Mouse (Mus musculus) bone marrow macrophage, adult 2 months (primary cell): ENCODE measurements around the gene Ppif. TPM values are rescaled to one million over a fixed set of nuclear protein-coding genes. Genes with fewer than 3 reads are reported as not detected.

ENCODE experiments used
- H3K27ac ChIP-seq: 2 replicates; pipeline ENCODE4 v1.5.1; 2012; ENCODE audit warnings: low read depth, low read length; ENCODE audit not compliant: insufficient read depth
- H3K4me1 ChIP-seq: 2 replicates; pipeline ENCODE4 v1.6.1; 2012; ENCODE audit warnings: low read length; ENCODE audit not compliant: control insufficient read depth, insufficient read depth
- H3K4me3 ChIP-seq: 2 replicates; pipeline ENCODE4 v1.5.1; 2012; ENCODE audit warnings: mild to moderate bottlenecking, low read length, moderate library complexity; ENCODE audit not compliant: insufficient read depth
- CTCF ChIP-seq: IDR thresholded peaks from 2 replicates; pipeline ENCODE4 v1.5.1; 2012; ENCODE audit warnings: low read depth, mild to moderate bottlenecking, low read length, moderate library complexity
- POLR2A ChIP-seq: IDR thresholded peaks from 2 replicates; pipeline ENCODE4 v1.6.1; 2012; ENCODE audit warnings: mild to moderate bottlenecking, low read depth, low read length, borderline replicate concordance
- polyA plus RNA-seq: library from polyadenylated mRNA; stranded (reverse); fragments of >200 nt; gene quantifications from 2 replicates; pipeline ENCODE4 v1.2.4, GENCODE M21; 2012; ENCODE audit not compliant: missing spikeins, insufficient read depth, insufficient read length

Gene Ppif
- 6.0 and 9.4 TPM in 2 replicates for polyA plus RNA-seq

DNA sequence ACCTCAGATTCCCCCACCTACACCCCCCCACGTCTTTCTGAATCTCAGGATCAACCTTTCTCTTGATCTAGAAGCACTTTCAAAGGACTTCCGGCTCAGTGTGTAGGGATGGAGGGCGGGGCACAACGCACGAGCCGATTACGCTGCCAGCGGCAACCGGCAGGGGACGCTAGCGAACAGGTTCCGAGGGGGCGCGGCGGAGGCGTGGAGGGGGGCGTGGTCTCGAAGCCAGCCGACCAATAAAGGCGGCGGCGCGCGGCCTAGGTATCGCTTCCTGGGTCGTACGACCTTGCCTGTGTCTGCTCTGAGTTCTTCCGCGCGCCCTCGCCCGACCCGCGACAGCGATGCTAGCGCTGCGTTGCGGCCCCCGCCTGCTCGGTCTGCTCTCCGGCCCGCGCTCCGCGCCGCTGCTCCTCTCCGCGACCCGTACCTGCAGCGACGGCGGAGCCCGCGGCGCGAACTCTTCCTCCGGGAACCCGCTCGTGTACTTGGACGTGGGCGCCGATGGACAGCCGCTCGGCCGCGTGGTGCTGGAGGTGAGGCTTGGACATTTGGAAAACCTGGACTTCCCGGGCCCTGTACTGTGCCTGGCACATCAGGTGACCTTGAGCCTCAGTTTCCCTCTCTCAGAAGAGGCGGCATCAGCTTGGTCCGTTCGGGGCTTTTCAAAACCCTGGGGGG, at the start of gene Ppif:
Gene Ppif (plus strand): TSS at position 267 of the 681 bp plus-strand sequence.
- no peak within 1 kb of the TSS; the same call in 1 of the 2 replicates for H3K27ac ChIP-seq
- TF ChIP-seq POLR2A (no peak), CTCF (peak; percentile 62; the same call in 1 of the 2 replicates)
- H3K4me1 ChIP-seq, result peaks cover 10% of the 10 kb centered on the region
- peak within 1 kb of the TSS; percentile 91 for H3K4me3 ChIP-seq

DNA sequence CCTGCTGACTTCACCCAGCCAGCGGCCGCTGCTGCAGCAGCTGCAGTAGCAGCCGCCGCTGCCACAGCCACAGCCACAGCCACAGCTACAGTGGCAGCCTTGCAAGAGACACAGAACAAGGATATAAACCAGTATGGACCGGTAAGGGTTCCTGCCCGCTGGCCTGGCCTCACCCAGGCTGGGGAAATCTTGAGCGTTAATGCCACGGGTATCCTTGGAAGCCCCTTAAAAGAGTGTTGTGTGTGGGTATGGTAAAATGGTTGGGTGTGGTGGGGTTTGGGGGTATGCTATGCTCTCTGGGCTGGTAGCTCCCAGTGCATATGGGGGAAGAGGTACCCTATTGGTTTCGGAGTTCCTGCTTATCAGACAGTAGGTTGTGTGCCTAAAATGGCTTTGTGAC, 48.2 kb upstream of the Ppif start:
- TF ChIP-seq POLR2A (no peak), CTCF (no peak)
- H3K4me1 ChIP-seq, result peaks cover 8% of the 10 kb centered on the region
- peak overlapping the region; percentile 13; the same call in 1 of the 2 replicates for H3K27ac ChIP-seq
- no peak overlapping the region for H3K4me3 ChIP-seq

DNA sequence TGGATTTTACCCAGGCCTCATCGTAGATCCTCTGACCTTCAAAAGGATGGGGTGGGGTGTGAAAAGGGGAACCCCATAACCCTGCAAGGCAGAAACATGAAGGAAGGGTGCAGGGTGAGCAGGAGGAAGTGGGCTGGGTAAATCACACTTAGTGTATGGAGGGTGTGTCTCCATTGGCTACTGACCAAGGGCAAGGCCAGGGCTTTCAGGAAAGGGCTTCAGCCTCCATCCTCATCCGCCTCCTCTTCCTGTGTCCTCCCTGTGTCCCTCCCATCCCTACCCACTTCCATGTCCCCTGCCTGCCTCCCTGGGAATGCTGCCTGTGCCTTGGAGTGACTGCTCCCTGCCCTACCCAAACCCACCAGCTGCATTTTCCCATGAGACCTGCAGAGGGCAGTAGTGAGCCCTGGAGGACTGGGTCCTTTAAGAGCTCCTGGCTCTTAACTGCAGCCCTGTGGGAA, 47.8 kb upstream of the Ppif start:
- Histone ChIP-seq H3K4me1 (peaks cover 7% of the 10 kb centered on the region; the same call in 1 of the 2 replicates), H3K27ac (peak overlapping the region; percentile 14; the same call in 1 of the 2 replicates), H3K4me3 (no peak overlapping the region)
- no peak for TF ChIP-seq POLR2A
- peak; percentile 98 for TF ChIP-seq CTCF

DNA sequence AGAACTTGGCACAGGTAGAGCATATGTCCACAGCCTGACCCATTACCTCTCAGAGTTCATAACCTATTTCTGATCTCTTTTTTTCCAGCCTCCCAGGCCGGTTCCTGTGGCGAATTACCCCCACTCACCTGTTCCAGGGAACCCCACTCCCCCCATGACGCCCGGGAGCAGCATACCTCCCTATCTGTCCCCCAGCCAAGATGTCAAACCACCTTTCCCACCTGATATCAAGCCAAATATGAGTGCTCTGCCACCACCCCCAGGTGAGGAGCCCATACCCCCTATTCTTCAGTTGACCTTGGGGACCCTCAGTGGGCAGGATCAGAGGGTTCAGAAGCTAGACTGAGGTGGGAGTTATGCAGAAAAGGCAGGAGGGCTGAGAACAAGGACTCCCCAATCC, 42.8 kb upstream of the Ppif start:
- no peak overlapping the region for H3K27ac ChIP-seq
- TF ChIP-seq POLR2A (no peak), CTCF (no peak)
- H3K4me1 ChIP-seq, result peaks cover 4% of the 10 kb centered on the region; the same call in 1 of the 2 replicates
- no peak overlapping the region for H3K4me3 ChIP-seq

DNA sequence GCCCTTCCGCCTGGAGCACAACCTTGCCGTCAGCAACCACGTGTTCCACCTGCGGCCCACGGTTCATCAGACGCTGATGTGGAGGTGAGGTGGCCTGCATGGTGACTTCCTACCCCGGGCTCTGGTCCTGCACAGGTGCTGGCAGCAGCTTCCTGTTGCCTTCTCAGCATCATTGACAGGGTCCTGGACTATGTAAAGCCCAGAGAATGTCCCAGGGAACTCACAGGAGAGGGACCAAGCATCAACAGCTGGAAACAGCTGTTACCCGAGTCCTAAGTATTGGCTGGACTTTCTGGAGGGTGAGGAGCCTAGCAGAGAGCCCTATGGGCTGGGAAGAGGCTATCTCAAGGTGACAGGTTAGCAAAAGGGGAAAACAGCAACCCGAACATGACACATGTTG, 42.0 kb upstream of the Ppif start:
- no peak overlapping the region for H3K27ac ChIP-seq
- no peaks in the 10 kb centered on the region for H3K4me1 ChIP-seq
- TF ChIP-seq CTCF, result 0 out of 2 replicates have a peak, but pooled peaks have one; percentile 4
- no peak for TF ChIP-seq POLR2A
- H3K4me3 ChIP-seq, result no peak overlapping the region

DNA sequence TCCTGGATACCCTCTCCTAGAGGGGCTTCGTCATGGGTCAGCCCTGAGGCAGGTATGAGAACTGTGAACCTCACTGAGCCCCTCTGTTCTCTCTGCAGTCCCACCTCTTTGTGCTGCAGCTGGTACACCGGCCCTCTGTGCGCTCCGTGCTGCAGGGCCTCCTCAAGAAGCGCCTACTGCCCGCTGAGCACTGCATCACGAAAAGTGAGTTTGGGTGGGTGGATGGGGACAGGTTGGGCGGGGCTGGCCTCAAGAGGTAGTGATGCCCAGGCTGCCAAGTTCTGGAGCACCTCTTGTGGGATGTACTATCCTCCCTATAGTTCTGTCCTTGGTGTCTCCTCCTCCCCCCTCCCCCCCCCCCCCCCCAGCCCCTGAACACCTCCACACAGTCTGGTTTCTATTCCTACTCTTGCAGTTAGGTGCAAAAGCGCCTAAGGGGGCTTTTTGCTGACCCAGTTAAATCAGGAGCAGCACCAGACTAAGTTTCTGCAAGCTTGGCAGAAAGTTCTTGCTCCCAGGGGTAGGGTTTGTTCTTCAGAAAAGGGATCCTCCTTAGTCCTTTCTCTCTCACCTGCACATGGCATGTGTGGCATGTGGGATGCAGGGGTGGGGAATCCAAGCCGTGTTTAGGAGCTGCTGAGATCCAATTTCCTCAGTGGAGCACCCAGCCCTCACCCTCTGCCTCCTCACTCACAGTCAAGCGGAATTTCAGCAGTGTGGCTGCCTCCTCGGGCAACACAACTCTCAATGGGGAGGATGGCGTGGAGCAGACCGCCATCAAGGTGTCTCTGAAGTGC, 39.4 kb upstream of the Ppif start:
- Histone ChIP-seq H3K4me1 (peaks cover 12% of the 10 kb centered on the region), H3K27ac (no peak overlapping the region), H3K4me3 (no peak overlapping the region)
- no peak for TF ChIP-seq CTCF
- TF ChIP-seq POLR2A, result no peak

DNA sequence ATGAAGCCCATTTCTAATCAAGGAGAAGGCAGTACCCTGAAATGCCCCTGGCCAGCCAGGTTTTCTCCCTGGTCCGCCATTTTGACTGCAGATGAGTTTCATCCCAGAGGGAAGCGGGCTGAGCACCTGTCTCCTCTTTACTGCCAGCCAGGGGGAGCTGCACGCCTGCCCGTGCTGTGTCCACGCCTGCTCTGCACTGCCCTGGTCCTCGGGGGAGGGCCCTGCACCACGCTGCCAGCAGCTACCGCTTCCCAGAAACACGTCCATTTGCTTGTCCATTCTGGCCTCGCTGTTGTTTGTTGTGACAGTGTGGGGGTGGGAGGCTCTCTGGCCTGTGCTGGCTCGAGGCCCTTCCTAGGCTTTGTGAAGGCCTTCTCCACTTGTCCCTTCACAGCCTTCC, 33.3 kb upstream of the Ppif start:
- H3K4me3 ChIP-seq, result no peak overlapping the region
- peaks cover 37% of the 10 kb centered on the region for H3K4me1 ChIP-seq
- TF ChIP-seq CTCF (no peak), POLR2A (no peak)
- H3K27ac ChIP-seq, result no peak overlapping the region; the same call in 1 of the 2 replicates

DNA sequence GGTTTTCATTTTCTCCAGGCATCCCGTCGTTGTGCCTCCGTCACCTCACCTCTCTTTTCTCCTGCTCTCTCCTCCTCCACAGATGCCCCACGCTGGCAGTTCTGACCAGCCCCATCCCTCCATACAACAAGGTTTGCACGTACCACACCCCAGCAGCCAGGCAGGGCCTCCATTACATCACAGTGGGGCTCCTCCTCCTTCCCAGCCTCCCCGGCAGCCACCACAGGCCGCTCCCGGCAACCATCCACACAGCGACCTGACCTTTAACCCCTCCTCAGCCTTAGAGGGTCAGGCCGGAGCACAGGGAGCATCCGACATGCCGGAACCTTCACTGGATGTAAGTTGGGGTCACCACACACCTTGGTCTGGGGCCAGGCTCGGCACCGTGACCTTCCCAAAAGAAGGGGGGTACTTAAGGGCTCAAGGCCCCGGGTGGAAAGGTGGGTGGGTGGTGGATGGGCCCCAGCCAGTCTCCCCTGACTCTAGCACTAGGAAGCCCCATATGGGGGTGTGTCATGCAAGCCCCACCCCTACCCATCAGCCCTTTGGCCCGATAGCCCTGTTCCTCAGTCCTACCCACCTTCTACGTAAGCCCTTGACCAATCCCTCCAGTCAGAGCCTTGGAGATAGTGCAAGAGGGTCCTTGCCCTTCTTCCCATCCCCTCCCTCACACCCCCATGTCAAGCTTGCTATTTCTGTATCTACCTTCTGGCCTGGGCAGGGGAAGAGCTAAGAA, 32.6 kb upstream of the Ppif start:
- Histone ChIP-seq H3K4me3 (no peak overlapping the region), H3K27ac (no peak overlapping the region), H3K4me1 (peaks cover 37% of the 10 kb centered on the region)
- TF ChIP-seq CTCF (no peak), POLR2A (no peak)

DNA sequence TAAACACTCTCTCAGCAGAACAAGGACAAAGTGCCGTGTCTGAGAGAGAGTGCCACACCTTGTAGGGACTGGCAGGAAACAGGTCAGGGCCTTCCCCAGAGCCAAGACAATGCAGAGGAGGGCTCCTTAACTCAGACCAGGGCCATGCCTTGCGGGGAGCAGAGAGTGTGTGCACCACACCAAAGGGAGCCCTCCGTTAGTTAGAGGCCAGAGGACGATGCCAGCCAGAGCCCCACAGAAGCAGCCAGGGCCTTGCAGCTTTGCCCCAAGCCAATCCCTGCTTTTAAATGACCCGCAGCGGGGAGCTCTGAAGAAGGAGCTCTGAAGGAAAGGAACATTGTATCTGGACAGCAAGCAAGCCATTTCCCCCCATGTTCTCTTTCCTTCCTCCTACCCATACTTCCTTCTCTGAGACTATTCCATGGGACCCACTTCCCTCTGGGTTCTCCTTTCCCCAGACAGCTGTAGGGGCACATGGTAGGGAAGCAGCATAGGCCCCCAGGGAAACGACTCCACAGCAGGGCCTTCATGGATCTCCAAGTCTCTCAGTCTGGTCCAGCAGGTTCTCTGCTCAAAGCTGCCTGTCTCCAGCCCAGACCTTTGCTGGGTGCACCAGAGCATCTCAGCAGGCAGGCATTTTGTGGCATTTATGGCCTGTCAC, 30.2 kb upstream of the Ppif start:
- TF ChIP-seq CTCF (no peak), POLR2A (no peak)
- Histone ChIP-seq H3K4me1 (peaks cover 33% of the 10 kb centered on the region), H3K27ac (peak overlapping the region; percentile 7; the same call in 1 of the 2 replicates), H3K4me3 (no peak overlapping the region)
